Mouse (Mus musculus) urinary bladder, postnatal 14 days (tissue): Measurements from ENCODE around the gene Nos3.
"Not testable (repeated sequence)": the region's sequence is repeated elsewhere in the genome, so short reads cannot be mapped to it uniquely, and the experiment has no call there.

Source experiments
- DNase-seq: peaks from one replicate; pipeline ENCODE4 v3.0.0; 2021; ENCODE audit warnings: low spot score

Gene Nos3

DNA sequence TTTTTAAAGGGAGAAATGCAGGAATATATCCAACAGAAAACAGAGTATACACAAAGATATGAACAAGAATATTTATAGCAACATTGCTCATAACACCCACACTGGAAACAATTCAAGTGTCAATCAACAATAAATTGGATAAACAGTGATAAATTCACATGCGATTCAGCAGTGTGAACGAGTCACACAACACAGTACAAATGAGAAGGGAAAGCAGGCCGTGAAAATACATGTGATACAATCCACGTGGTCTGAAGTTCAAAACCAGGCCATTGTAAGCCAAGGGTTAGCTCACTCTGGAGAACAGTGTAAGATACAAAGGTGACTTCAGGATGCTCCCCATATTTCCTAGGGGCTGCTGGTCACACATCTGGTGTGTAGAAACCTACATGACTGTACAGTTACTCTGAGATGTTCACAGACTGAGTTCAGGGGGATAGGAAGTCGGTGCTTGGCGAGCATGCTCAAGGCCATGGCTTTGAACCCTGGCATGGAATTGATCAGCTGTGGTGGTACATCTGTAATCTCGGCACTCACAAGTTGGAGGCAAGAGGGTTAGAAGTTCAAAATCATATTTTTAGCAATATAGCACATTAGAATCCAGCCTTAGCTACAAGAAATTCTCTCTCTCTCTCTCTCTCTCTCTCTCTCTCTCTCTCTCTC, 10.2 kb downstream of the Nos3 start:
- DNase-seq, result no peak

DNA sequence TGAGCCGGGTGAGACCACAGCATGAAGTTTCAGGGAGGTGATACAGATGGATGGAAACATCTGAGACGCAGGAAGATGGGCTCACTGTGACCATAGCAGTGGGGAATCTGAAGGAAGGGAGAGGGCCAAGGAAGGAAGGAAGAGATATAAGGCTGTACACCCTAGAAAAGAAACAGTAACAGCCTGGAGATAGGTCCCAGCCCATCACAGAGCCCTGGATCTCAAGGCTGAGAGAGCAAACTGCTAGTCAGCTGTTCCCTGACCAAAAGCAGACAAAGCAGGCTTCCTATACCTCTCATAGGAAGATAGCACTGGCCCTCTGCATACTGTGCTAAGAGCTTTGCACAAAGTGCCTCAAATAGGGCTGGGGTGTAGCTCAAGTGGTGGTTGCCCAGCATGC, 14.1 kb downstream of the Nos3 start:
- DNase-seq, result no peak

DNA sequence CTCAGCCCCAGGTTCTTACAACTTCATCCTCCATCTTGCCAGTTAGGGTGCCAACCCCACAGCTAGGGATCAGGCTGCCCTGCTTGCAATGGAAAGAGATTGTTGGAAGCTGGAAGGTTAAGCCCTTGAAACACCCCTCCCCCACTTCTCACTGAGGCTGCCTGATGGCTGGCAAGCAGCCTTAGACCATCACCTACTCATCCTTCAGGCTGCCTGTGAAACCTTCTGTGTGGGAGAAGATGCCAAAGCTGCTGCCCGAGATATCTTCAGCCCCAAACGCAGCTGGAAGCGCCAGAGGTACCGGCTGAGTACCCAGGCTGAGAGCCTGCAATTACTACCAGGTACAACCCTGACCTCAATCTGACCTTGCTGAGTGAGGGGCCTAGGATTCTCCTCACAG, 14.9 kb downstream of the Nos3 start:
- no peak for DNase-seq

GRCm38 (mm10) chr5:24380499-24380898, 15.9 kb downstream of the Nos3 start:
- DNase-seq, result no peak

GRCm38 (mm10) chr5:24381486-24381885, 16.9 kb downstream of the Nos3 start:
- no peak for DNase-seq

- DNase-seq, result no peak
Observed at GRCm38 (mm10) chr5:24381988-24382387, 17.4 kb downstream of the Nos3 start.

GRCm38 (mm10) chr5:24383026-24383859, 18.6 kb downstream of the Nos3 start:
- peak; percentile 91 for DNase-seq

- no peak for DNase-seq
Observed at GRCm38 (mm10) chr5:24384407-24384806, 19.8 kb downstream of the Nos3 start.

DNA sequence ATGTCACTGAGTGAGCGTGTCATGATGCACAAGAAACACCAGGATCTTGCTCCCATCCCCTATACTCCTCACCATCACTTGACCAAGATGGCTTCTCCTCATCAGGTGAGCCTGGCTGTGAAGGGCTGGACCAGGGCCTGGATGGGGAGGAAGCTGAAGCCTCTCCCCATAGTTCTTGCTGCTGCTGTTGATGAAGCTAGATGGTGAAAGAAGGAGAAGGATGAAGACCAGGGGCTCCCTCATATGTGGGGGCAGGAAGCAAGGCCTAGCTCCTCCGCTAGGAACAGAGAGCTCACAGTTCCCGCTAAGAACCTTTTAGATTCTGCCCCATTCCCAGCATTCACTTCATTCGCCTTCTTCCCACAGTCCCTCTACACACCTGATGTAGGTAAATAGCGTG, 20.8 kb downstream of the Nos3 start:
- DNase-seq, result no peak

DNA sequence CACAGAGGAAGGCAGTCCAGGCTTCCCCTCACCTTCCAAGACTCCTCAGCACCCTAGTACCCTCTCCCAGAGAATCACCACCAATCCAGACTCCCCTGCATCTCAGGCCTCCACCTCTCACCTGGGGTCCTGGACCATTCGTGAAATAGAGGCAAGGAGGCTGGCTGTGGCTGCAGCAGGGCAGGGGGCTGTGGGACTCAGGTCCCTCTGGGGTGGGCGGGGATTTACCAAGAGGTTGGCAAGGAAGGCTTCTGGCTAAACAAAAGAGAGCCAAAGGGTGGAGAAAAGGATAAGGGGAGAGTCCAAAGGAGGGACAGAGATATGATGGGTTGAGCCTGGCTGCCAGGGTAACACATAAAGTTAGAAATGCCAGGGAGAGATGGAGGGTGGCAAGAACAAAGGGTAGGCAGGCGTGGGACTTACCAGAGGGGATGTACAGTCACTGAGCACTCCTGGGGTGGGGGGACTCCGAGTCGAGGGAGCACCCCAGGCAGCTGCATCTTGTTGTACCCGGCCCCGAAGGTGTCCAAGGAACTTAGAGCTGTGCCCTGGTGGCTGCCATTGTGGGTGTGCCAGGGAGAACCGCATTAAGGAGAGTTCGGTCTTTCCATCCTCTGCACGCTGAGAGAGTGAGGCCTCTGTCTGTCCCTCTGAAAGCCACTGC, 21.4 kb downstream of the Nos3 start:
- no peak for DNase-seq

GRCm38 (mm10) chr5:24387264-24388241, 22.9 kb downstream of the Nos3 start:
- peak; percentile 70 for DNase-seq

DNA sequence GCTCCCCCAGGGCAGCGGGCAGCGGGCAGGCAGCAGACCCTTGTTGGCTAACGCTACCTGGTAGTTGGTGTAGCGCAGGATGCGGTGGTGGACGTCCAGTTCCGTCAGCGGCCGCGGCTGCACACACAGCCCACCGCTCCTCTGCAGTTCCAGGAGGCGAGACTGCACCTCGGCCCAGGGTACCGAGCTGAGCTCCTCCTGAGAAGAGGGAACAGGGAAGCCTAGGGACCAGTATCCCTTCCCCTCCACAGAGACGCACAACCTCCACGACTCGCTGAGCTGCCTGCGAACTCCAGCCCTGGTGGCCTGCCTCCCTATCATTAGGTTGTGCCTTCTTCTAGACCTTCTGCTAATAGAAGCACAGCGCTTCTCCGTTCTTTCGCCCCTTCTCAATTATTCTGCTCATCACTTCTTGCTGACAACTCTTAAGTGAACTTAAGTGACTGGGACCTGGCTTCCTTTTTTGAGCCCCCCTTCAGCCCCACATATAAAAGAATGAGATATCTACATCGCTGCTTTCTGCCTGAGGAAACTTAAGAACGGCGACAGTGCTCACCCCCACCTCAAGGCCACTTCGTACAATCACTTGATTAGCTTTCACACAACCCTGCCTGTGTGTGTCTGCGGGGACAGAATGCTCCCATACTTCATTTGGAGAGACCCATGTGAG, 23.8 kb downstream of the Nos3 start:
- DNase-seq, result no peak

GRCm38 (mm10) chr5:24389011-24389657, 24.5 kb downstream of the Nos3 start:
- no peak for DNase-seq

DNA sequence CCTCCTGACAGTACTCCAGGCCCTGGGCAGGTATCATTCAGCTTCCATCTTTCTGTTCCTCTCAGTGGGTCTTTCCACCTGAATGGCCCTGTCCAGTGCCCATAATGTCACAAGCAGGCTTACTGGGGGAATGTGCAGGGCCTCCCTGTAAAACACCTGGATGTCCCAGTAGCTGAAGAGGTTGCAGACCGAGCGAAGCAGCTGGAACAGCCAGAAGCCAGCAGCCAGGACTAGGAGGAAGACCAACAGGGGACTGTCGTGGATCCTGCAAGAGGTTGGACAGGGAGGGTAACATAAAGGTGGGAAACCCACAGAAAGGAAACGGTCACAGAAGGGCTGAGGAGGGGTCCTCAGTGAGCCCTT, 25.0 kb downstream of the Nos3 start:
- DNase-seq, result no peak

DNA sequence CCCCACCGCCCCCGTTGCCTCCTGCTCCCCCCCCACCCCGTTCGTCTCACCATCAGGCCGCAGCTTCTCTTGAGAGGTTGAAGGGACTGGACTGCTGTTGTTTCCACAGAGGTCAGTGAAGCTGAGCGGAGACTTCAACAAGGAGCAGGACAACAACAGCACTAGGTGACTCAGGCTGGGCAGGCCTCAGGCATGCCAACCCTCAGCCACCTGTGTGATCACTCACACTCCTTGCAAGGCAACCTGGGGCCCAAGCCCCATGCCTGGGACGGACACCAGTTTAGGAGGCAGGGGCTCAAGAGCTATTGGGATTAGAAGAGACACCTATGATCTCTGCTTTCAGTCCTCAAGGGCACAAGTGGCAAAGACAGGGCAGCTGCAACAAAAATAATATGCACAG, 27.3 kb downstream of the Nos3 start, which contains the start of gene Atg9b:
Gene Atg9b (minus strand): TSS at position 280 of the 400 bp plus-strand sequence.
- DNase-seq, result no peak

- peak; percentile 49 for DNase-seq
Observed at GRCm38 (mm10) chr5:24392724-24393123, 28.1 kb downstream of the Nos3 start.

DNA sequence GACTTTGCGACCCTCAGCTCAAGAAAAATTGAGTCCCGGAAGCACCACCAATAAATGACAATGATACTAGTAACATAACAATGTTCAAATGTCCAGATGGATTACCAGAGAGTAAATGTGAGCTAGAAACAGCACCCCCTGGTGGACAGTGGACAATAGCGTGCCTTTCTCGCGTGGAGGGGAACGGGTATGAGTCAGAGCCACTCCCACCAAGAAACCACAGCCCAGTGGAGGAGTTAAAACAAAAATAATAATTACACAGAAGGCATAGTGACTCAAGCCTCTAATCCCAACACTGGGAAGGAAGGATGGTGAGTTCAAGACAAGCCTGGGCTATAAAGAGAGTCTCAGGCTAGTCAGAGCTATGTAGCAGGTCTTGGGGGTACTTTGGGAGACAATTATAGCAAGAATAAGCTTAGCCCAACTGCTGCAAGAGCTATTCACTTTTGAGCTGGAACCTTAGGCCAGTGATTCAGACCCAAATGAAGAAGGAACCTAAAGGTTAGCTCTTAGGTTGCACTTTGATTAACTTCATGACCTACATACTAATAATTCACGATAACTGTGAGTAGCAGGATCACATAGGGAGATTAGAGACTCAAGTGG, 28.9 kb downstream of the Nos3 start, which contains the start of gene Abcb8:
Gene Abcb8 (plus strand): TSS at position 272 of the 606 bp plus-strand sequence.
- peak; percentile 87 for DNase-seq

DNA sequence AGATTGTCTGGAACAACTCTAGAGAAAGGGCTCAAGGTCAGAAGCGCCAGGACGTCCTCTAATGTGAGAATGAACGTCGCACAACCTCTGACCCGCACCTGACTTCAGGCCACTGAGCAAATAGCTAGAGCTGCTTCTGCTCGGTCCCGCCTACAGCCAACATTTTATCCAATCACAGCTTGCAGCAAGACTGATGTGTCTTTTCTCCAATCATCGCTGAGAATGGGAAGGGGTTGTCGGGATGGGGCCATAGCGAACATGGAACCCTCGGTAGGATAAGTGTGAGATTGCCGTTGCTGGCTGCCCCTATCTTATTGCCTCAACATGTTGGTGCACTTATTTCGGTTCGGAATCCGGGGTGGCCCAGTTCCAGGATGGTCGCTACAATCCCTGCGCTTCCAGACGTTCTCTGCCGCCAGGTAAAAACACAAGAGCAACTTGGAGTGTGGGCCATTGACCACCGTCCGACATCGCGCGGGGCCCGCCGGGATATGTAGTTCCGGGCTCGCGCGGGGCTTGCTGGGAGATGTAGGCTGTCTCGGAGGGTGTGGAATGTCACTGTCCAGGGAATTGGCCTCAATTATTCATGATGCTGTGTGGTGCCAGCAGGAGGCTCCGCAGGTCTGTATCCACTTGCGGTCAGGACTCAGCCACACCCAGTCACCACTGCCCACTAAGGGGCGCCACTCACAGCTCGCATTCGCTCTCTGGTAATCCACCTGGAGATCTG, 29.7 kb downstream of the Nos3 start:
- peak; percentile 92 for DNase-seq

GRCm38 (mm10) chr5:24396254-24396653, 31.6 kb downstream of the Nos3 start:
- not testable (repeated sequence) for DNase-seq
